Mouse (Mus musculus) left cerebral cortex, adult 9 months (tissue): ENCODE results near the gene Plekhd1.
A peak's percentile ranks its signal among the peaks of the same experiment; 100 is the strongest.

Experiments
- DNase-seq, 2 experiments: peaks; one replicate each; pipeline ENCODE4 v3.0.0; 2022; ENCODE audit warnings: low spot score in 2 of 2

Gene Plekhd1

GRCm38 (mm10) chr12:80751556-80751955 is 59.2 kb downstream of the Plekhd1 start:
- no peak for DNase-seq

GRCm38 (mm10) chr12:80757751-80758558 is 65.6 kb downstream of the Plekhd1 start:
- DNase-seq = no peak

GRCm38 (mm10) chr12:80758559-80759386 is 66.4 kb downstream of the Plekhd1 start:
- no peak for DNase-seq

- no peak for DNase-seq
Observed at GRCm38 (mm10) chr12:80759387-80759712, 67.0 kb downstream of the Plekhd1 start.

GRCm38 (mm10) chr12:80759713-80760395 is 67.5 kb downstream of the Plekhd1 start:
- peak in 1 of 2 experiments; percentile 50 for DNase-seq

- peak; percentile 76 to 91 for DNase-seq
Observed at GRCm38 (mm10) chr12:80760396-80760801, 68.0 kb downstream of the Plekhd1 start, which contains the start of gene Ccdc177. Gene Ccdc177 (minus strand): TSS chr12:80760687.

GRCm38 (mm10) chr12:80762982-80763381 is 70.6 kb downstream of the Plekhd1 start:
- DNase-seq = no peak

- DNase-seq = no peak
Observed at GRCm38 (mm10) chr12:80764116-80764515, 71.7 kb downstream of the Plekhd1 start.

- peak in 1 of 2 experiments; percentile 72 for DNase-seq
Observed at GRCm38 (mm10) chr12:80769697-80770096, 77.3 kb downstream of the Plekhd1 start.
